Mouse (Mus musculus) forebrain, embryonic 15.5 days (tissue): ENCODE results near the gene Psd. TPM values are rescaled to one million over a fixed set of nuclear protein-coding genes. Genes with fewer than 3 reads are reported as not detected.

Source experiments
- ATAC-seq: fragments of 200-750 bp; cut with Nextera tagmentation; replicated peaks from 2 replicates; pipeline ENCODE4 v1.8.0; 2017; ENCODE audit warnings: mild to moderate bottlenecking, moderate TSS enrichment, moderate library complexity
- H3K27ac ChIP-seq: fragments of 300-500 bp; sonication (generic); replicated peaks from 2 replicates; pipeline ENCODE4 v1.5.1; 2015; ENCODE audit warnings: mild to moderate bottlenecking, inconsistent platforms
- H3K27me3 ChIP-seq: fragments of 300-500 bp; sonication (generic); 2 replicates; pipeline ENCODE4 v1.6.1; 2015; ENCODE audit warnings: inconsistent platforms
- H3K36me3 ChIP-seq: fragments of 300-500 bp; sonication (generic); 2 replicates; pipeline ENCODE4 v1.6.1; 2015; ENCODE audit warnings: mild to moderate bottlenecking, inconsistent platforms
- H3K4me1 ChIP-seq: fragments of 300-500 bp; sonication (generic); 2 replicates; pipeline ENCODE4 v1.6.1; 2015; ENCODE audit warnings: inconsistent platforms
- H3K4me2 ChIP-seq: fragments of 300-500 bp; sonication (generic); replicated peaks from 2 replicates; pipeline ENCODE4 v1.6.1; 2015; ENCODE audit warnings: mild to moderate bottlenecking, inconsistent platforms
- H3K4me3 ChIP-seq: fragments of 300-500 bp; sonication (generic); 2 replicates; pipeline ENCODE4 v1.5.1; 2015; ENCODE audit warnings: mild to moderate bottlenecking, inconsistent platforms
- H3K9ac ChIP-seq: fragments of 300-500 bp; sonication (generic); replicated peaks from 2 replicates; pipeline ENCODE4 v1.6.1; 2015; ENCODE audit warnings: mild to moderate bottlenecking, inconsistent platforms
- H3K9me3 ChIP-seq: fragments of 300-500 bp; sonication (generic); 2 replicates; pipeline ENCODE4 v1.6.1; 2016; ENCODE audit warnings: inconsistent platforms
- WGBS: fragments of 180-500 bp; shearing (Covaris S2); methylation state at CpG from one replicate; pipeline ENCODE4 v1.1.7; 2015; ENCODE audit warnings: mixed read lengths; 5-methylcytosine and 5-hydroxymethylcytosine counted together
- polyA plus RNA-seq: library from polyadenylated mRNA; unstranded; fragments of >200 nt; fragmentation: Nextera tagmentation; extraction: Ambion mirVana; gene quantifications from 2 replicates; pipeline ENCODE4 v1.2.1, GENCODE M21; 2015

The Psd gene
- polyA plus RNA-seq, 1 experiment from 2014 or later, result 78.2 TPM

DNA sequence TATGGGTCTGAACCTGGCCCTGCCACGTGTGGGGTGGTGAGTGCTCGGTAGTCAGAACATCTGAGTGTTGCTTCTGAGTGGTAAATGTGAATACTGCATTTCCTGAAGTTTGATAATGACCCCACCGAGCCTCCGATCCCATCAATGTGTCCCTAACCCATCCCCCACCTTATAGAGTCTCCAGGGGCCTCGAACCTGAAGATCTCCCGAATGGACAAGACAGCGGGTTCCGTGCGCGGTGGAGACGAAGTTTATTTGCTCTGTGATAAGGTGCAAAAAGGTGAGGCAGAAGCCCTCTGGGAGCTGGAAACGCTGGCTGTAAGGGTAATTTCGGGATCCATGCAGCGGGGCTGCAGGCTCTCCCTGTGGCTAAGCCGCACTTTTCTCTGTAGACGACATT, 19.2 kb downstream of the Psd start:
- WGBS, result 73% methylated on average over 16 of the region's 16 CpGs
- ATAC-seq, result no peak
- H3K27ac ChIP-seq, result no peak overlapping the region
- no peak overlapping the region for H3K9ac ChIP-seq
- H3K4me3 ChIP-seq, result no peak overlapping the region
- H3K4me1 ChIP-seq, result peaks cover 35% of the 10 kb centered on the region
- H3K9me3 ChIP-seq, result no peaks in the 10 kb centered on the region
- peaks cover 18% of the 10 kb centered on the region for H3K27me3 ChIP-seq
- H3K4me2 ChIP-seq, result no peak overlapping the region
- peaks cover 7% of the 10 kb centered on the region; the same call in 1 of the 2 replicates for H3K36me3 ChIP-seq

DNA sequence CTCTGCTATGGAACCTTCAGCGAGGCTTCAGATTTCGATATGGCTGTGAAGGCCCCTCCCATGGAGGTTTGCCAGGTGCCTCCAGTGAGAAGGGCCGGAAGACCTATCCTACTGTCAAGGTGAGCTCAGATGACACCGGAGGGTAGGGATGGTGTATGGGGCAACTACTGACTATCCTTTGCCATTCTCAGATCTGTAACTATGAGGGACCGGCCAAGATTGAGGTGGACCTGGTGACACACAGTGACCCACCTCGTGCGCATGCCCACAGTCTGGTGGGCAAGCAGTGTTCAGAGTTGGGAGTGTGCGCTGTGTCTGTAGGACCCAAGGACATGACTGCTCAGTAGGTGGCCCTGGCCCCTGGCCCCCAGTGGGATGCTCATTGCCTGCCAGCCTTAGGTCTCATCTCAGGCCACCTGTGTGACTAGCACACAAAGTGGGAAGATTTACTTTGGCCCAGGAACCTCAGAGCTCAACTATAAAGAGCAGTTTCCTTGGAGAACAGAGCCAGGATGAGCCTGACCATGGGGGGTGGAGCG, 20.1 kb downstream of the Psd start:
- Histone ChIP-seq H3K27me3 (peaks cover 18% of the 10 kb centered on the region), H3K4me3 (no peak overlapping the region), H3K9ac (no peak overlapping the region), H3K36me3 (0 out of 2 replicates have a peak, but pooled peaks cover 2% of the 10 kb centered on the region), H3K27ac (no peak overlapping the region), H3K9me3 (no peaks in the 10 kb centered on the region), H3K4me2 (no peak overlapping the region), H3K4me1 (peaks cover 35% of the 10 kb centered on the region)
- ATAC-seq, result no peak
- WGBS, result 90% methylated on average over 9 of the region's 9 CpGs

DNA sequence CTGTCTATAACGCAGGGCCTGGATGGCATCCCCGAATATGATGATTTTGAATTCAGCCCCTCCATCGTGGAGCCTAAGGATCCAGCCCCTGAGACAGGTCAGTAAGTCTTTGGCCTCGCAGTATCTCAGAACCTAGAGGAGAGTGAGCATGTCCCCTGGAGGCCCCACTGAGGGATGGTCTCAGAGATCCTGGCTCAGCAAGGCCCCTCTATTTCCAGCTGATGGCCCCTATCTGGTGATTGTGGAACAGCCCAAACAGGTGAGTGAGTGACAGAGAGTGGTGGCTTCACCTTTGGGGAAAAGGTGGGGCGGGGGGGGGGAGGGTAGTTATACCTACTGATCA, 20.7 kb downstream of the Psd start:
- Histone ChIP-seq H3K27ac (no peak overlapping the region), H3K27me3 (peaks cover 18% of the 10 kb centered on the region), H3K4me3 (no peak overlapping the region), H3K36me3 (0 out of 2 replicates have a peak, but pooled peaks cover 2% of the 10 kb centered on the region), H3K4me2 (no peak overlapping the region; the same call in 1 of the 2 replicates), H3K4me1 (peaks cover 35% of the 10 kb centered on the region), H3K9ac (no peak overlapping the region), H3K9me3 (no peaks in the 10 kb centered on the region)
- no peak for ATAC-seq
- WGBS, result 58% methylated on average over 5 of the region's 5 CpGs

DNA sequence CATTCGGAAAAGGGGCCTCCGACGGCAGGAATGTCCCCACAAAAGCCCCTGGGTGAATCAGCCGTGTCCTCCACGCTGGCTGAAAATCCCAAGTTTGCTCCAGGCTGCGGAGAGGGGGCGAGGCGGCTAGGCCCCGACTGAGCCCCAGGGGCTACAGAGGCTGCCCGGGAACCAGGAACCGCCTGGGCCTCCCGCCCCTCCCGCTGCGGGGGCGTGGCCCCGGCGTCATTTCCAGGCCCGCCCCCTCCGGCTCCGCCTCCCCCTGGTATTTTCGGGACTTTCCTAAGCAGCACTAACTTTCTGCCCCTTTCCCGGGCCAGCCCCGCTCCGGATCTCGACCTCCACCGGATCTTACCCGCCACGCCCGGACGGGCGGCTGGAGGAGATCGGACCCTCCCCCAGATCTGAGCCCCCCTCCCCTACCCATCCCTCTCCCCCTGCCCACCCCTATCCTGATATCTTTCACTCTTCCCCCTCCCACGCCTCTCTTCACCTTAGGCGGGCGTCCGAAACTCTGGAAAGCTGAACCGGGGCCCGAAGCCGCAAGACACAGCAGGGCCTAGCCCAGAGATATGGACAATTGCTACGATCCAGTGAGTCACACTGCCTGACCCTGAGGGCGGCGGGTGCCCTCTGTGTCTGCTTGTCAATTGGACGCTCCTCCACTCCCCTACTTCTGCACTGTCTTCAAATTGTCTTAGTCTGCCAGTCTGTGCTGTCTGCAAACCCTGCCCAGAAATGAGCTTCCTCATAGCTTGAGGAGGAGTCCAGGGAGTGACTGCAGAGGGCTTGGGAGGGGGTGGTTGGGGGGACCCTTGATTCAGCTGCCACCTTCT, 21.3 kb downstream of the Psd start:
- Histone ChIP-seq H3K27me3 (peaks cover 18% of the 10 kb centered on the region), H3K4me1 (peaks cover 35% of the 10 kb centered on the region), H3K27ac (no peak overlapping the region), H3K9ac (peak overlapping the region; percentile 53), H3K36me3 (no peaks in the 10 kb centered on the region), H3K9me3 (no peaks in the 10 kb centered on the region), H3K4me3 (peak overlapping the region; percentile 61), H3K4me2 (peak overlapping the region; percentile 69)
- ATAC-seq, result peak; percentile 39
- under 1% methylated on average over 42 of the region's 43 CpGs for WGBS

DNA sequence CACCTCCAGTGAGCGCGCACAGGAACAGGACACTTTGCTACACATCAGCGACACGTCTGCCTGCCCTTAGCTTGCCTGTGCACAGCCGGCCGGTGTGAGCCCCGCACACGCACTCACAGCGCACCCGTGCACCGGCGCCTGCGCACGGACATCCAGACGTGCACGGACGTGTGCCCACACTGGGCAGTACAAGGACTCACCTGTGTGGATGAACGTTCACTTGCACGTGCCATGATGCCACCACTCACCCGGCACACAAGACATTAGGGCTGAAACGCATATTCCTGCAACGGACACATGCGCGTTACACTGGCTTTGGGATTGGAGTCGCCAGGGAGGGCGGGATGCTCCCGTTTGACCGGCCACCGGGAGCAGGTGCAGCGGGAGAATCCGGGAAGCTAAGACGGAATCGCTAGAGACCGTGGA, 22.0 kb downstream of the Psd start:
- ATAC-seq, result no peak; the same call in 1 of the 2 replicates
- H3K4me2 ChIP-seq, result peak overlapping the region; percentile 69
- peaks cover 35% of the 10 kb centered on the region for H3K4me1 ChIP-seq
- no peak overlapping the region; the same call in 1 of the 2 replicates for H3K27ac ChIP-seq
- H3K9me3 ChIP-seq, result no peaks in the 10 kb centered on the region
- H3K4me3 ChIP-seq, result peak overlapping the region; percentile 61
- under 1% methylated on average over 34 of the region's 34 CpGs for WGBS
- H3K27me3 ChIP-seq, result peaks cover 18% of the 10 kb centered on the region
- no peaks in the 10 kb centered on the region for H3K36me3 ChIP-seq
- peak overlapping the region; percentile 53 for H3K9ac ChIP-seq

DNA sequence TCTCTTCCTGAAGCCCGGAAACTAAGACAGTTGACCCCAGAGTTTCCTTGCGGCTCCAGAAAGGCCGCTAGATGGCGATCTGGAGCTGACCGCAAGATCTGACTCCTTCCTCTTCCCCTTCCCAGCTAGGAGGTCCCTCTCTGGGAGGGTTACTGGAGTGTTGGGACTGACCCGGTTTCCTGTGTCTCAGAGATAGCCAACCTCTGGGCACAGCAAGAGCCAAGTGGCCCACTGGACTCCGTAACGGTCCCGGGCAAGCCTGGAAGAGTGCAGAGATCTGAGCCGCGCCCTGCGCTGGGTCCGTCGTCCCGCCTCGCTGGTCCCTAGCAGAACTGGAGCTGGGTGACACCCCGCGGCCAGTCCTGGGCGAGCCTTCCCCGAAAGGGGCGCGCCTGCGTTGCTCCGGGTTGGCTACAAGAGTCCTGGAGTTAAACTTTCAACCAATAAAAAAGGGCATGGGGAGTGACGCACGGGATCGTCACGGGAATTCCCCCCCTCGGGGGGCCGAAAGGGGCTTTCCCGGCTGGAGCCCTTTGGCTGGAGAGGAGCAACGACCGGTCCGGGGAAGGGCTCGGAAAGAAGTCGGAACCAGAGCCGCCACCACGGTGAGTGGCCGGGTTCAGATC, 22.6 kb downstream of the Psd start, which contains the start of gene Nfkb2:
Gene Nfkb2 (plus strand): TSS at position 105 of the 626 bp plus-strand sequence.
- peaks cover 33% of the 10 kb centered on the region for H3K4me1 ChIP-seq
- no peaks in the 10 kb centered on the region for H3K36me3 ChIP-seq
- H3K27me3 ChIP-seq, result peaks cover 18% of the 10 kb centered on the region
- WGBS, result under 1% methylated on average over 39 of the region's 39 CpGs
- peak within 1 kb of the TSS; percentile 69 for H3K4me2 ChIP-seq
- peak within 1 kb of the TSS; percentile 53 for H3K9ac ChIP-seq
- ATAC-seq, result peak; percentile 75
- H3K4me3 ChIP-seq, result peak within 1 kb of the TSS; percentile 61
- H3K27ac ChIP-seq, result no peak within 1 kb of the TSS; the same call in 1 of the 2 replicates
- no peaks in the 10 kb centered on the region for H3K9me3 ChIP-seq

DNA sequence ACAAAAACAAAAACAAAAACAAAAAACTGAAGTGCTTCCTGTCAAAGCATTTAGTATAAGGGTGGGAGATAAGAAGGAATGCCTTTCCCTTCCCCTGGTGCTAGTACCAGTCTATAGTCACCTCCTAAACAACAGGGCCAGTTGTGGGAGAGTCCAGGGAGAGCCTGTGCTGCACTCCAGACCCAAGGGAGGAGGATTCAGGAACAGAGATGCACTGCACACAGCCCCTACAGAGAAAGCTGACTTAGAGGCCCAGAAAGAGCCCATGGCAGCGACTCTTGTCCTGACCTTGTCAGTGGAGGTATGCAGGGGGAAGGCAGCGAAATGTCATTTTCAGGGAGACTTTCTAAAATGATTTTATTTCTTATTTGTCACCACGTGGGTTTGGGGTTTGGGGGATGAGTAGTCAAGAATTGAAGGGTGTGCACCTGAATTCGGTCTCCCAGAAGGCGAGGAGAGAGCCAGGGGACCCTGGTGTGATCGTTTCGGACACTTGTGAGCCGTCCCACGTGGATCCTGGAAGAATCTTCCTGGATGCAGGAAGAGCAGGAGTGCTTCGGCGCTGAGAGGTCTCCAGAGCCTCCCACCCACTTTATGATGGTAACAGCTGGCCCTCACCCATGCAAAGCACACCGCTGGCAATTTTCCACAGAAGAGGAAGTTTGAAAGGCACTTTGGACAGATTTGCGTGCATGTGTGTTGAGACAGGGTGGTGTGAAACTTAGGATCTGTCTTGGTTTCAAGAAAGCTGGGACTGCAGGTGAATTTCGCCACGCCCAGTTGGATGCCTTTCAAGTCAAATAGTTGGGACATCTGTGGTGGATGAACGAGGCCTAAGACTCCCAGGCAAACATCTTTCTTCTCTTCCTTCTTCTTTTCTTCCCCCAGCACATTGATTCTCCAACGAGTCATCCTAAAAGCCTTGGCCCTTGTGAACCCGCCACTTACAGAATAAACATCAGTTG, 23.4 kb downstream of the Psd start:
- 56% methylated on average over 18 of the region's 18 CpGs for WGBS
- H3K9me3 ChIP-seq, result no peaks in the 10 kb centered on the region
- no peak overlapping the region for H3K9ac ChIP-seq
- peak overlapping the region; percentile 69 for H3K4me2 ChIP-seq
- H3K4me1 ChIP-seq, result peaks cover 25% of the 10 kb centered on the region
- H3K27ac ChIP-seq, result no peak overlapping the region
- peaks cover 17% of the 10 kb centered on the region for H3K27me3 ChIP-seq
- no peak for ATAC-seq
- H3K36me3 ChIP-seq, result no peaks in the 10 kb centered on the region
- H3K4me3 ChIP-seq, result peak overlapping the region; percentile 61

DNA sequence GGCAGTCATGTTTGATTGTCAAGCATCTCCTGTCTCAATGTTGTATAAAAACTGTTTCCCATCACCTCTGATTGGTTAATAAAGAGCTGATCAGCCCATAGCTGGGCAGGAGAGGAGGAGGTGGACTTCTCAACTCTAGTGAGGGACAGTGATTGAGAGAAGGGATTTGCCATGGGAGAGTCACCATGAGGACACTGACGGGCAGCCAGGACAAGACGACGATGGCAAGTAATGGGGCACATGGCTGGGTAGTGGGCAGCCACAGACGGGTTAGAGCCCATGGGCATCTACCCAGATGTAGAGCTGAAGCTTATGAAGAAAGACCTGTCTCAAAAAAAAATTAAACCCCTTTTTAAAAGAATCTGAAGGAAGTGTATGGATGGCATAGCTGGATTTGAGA, 24.4 kb downstream of the Psd start:
- H3K4me2 ChIP-seq, result no peak overlapping the region
- no peaks in the 10 kb centered on the region for H3K36me3 ChIP-seq
- no peak overlapping the region for H3K4me3 ChIP-seq
- no peaks in the 10 kb centered on the region for H3K9me3 ChIP-seq
- WGBS, result 89% methylated on average over 4 of the region's 4 CpGs
- H3K27ac ChIP-seq, result no peak overlapping the region
- no peak overlapping the region for H3K9ac ChIP-seq
- H3K27me3 ChIP-seq, result peaks cover 8% of the 10 kb centered on the region; the same call in 1 of the 2 replicates
- H3K4me1 ChIP-seq, result peaks cover 24% of the 10 kb centered on the region
- no peak for ATAC-seq

DNA sequence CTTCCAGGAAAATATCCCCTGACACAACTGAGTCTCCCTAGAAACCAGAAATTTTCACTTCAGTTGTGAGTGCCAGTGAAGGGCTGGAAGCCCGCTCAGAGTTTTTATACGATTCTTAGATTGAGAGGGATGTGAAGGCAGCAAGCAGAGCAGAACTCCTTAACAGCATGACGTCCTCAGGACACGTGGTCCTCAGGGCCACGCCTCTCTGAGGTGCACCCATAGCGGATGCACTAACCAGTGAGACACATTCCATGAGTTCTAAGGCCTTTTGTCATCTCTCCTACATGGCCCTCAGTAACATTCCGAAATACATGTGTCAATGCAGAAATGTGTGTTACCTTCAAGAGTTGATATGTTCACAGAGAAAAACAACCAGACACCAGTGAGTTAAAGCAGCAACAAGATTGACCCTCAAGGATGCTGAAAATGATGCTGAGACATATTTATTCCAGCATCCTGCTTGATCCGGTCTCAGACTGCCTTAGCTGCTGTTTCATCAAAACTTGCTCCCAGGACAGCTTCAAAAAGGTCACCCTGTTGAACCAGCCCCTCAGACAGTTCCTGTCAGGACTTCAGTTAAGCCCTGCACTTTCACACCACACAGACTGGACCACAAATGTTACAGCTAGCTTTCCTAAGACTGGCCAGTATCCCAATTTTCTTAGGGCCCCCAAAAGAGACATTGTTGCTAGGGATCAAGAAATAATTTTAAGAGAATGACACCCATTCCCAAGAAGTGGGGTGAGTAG, 26.5 kb downstream of the Psd start:
- H3K4me2 ChIP-seq, result no peak overlapping the region
- H3K9ac ChIP-seq, result no peak overlapping the region
- 38% methylated on average over 8 of the region's 8 CpGs for WGBS
- H3K27ac ChIP-seq, result no peak overlapping the region
- peaks cover 18% of the 10 kb centered on the region for H3K4me1 ChIP-seq
- no peak for ATAC-seq
- H3K4me3 ChIP-seq, result no peak overlapping the region
- peaks cover 8% of the 10 kb centered on the region; the same call in 1 of the 2 replicates for H3K27me3 ChIP-seq
- no peaks in the 10 kb centered on the region for H3K36me3 ChIP-seq
- no peaks in the 10 kb centered on the region for H3K9me3 ChIP-seq

DNA sequence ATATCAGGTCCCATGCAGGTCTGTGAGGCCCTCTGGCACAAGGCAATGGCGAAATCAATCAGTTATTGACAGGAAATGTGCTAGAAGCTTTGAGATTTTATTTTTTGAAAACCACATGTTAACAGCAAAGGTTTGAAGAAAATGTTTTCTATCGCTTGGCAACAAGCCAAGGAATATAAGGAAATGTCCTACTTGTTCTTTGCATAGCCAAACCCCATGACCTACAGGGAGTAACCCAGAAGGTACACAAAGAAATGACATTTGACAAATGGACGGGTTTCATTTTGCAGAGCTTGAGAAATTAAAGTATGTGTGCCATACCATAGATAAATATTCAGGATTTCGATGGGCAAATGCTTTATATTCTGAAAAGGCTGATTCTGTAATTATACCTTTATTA, 30.0 kb downstream of the Psd start:
- Histone ChIP-seq H3K9me3 (no peaks in the 10 kb centered on the region), H3K4me2 (no peak overlapping the region), H3K4me1 (no peaks in the 10 kb centered on the region), H3K9ac (no peak overlapping the region), H3K27ac (no peak overlapping the region), H3K36me3 (no peaks in the 10 kb centered on the region), H3K4me3 (no peak overlapping the region), H3K27me3 (no peaks in the 10 kb centered on the region)
- ATAC-seq, result no peak
- 77% methylated on average over 4 of the region's 4 CpGs for WGBS
